Mouse (Mus musculus) left cerebral cortex, postnatal 4 days (tissue): Measurements from ENCODE around the gene Fam213a. TPM values are rescaled to one million over a fixed set of nuclear protein-coding genes. Genes with fewer than 3 reads are reported as not detected.

Experiments
- DNase-seq: peaks from one replicate; pipeline ENCODE4 v3.0.0-alpha.2; 2022
- intact Hi-C: fragments of 180-260 bp; cut with DNase I; formaldehyde crosslinking; loops from one replicate; pipeline ENCODE4 v1.15.1; 2025
- total RNA-seq, 2 experiments: library from RNA; stranded (reverse); gene quantifications; 2 replicates each; pipeline ENCODE4 v1.2.3; 2021

Fam213a gene
- total RNA-seq, 2 experiments from 2014 or later: 88.0 to 105 TPM

- intact Hi-C loops: no loop called here
- no peak for DNase-seq
Measured at GRCm38 (mm10) chr14:41006263-41006662, 7.3 kb downstream of the Fam213a start.

- intact Hi-C loops: no loop called here
Measured at GRCm38 (mm10) chr14:41005716-41006115, 7.9 kb downstream of the Fam213a start.

GRCm38 (mm10) chr14:41004201-41005141 lies 9.1 kb downstream of the Fam213a start:
- peak; percentile 50 for DNase-seq
- intact Hi-C loops: no loop called here

More at GRCm38 (mm10) chr14:41005716-41006115, 7.9 kb downstream of the Fam213a start:
- DNase-seq: no peak

DNA sequence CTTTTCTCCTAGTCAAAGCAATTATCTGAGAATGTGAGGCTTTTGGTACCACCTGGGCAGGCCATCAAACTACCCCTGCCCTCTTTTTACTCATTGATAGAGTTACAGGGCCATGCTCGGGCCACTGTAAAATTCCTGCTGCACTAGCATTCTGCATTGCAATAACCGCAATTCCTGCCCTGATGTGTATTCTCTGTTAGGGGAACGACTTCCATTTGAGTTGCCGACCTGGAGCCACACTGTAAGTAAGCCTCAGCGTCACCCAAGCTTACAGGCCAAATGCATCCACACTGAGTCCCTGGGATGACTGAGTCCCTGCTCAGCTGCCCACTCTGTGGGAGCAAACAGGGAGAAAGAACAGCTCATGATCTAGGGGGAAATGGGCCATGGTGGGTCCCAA lies 12.0 kb downstream of the Fam213a start:
- no peak for DNase-seq
- intact Hi-C loops: no loop called here

- DNase-seq: no peak
- intact Hi-C loops: no loop called here
Measured at GRCm38 (mm10) chr14:41000801-41001200, 12.8 kb downstream of the Fam213a start.

DNA sequence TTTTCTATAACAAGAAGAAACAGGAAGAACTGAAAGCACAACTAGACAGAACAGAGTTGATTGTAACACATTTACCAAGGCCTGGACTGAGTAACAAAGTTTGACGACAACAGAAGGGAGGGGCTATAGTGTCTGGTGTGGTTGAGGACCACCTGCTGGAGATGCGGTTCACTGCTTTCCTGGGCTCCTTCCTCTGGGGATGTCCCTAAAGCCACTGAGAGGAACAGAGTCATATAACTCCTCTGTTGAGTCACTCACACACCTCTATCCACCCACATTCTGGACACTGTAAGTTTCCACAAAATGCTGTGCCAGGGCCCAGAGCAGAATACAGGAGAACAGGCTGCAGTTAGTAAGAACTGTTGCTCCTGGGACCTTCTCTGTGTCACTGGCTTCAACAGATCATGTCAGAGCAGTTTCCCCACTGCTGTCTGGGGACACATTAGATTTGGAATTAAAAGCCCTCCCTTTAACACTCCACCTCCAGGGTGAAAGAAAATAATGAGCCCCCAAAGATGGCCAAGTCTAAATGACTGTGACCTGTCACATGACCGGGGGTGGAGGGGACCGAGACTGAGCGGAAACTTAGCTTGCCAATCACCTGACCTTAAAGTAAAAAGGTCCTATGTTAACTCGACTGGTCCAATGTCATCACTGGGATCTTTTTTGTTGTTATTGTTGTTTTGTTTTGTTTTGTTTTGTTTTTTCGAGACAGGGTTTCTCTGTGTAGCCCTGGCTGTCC lies 13.5 kb downstream of the Fam213a start:
- intact Hi-C loops: no loop called here
- DNase-seq: no peak

DNA sequence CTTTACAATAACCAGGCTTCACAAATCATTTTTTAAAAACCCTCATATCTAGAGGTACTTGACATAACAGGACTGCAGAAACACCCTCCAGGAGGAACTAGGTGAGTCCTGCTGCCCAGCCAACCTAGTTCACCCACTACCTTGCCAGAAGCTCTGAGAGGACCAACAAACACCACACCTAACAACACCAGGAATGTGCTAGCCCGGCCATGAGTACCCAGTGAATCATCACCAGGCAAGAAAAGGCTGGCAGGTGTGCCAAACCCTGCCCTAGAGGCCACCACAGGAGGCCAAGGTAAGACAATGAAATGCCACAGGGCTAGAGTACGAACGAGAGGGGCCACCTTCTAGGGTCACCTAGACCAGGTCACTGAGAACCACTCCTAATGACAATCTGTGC lies 17.4 kb downstream of the Fam213a start:
- intact Hi-C loops: no loop called here
- DNase-seq: no peak

DNA sequence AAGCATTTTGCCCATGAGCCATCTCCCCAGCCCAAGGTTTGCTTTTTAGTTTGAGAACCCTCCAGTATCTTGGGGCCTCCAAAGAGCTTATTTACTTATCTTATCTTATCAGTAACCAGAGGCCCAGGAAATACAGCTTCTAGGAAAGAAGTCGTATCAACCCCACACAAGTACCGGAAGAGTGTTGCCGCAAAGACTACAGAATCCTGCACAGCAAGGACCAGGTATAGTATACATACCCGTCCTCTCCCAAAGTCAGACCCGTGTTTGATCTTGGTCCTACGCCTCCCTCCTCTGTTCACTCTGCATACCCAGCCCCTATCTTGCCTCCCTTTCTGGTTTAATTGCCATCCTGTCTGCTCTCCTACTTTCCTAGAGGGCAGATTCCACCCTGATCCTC lies 21.1 kb downstream of the Fam213a start:
- intact Hi-C loops: no loop called here
- DNase-seq: no peak

- DNase-seq: no peak
- intact Hi-C loops: no loop called here
Measured at GRCm38 (mm10) chr14:40988780-40989179, 24.8 kb downstream of the Fam213a start.

DNA sequence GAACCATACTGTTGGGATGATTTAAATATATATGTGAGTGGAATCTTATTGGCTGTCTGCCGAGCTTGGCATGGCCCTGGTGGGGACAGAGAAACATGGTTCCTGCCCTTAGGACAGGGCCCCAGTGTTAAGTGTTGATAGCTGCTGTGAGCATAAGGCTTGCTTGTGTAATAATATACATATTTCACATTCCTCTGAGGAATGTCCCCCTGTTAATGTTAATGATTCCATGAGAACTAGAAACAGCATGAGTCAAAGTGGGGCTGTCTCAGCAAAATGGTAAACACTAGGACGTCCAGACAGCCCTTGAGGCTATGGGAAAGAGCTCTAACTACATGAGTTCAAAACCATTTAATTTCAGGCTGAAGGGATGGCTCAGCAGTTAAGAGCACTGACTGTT lies 26.4 kb downstream of the Fam213a start:
- DNase-seq: no peak
- intact Hi-C loops: no loop called here

GRCm38 (mm10) chr14:40985635-40986034 lies 28.0 kb downstream of the Fam213a start:
- DNase-seq: no peak
- intact Hi-C loops: no loop called here

DNA sequence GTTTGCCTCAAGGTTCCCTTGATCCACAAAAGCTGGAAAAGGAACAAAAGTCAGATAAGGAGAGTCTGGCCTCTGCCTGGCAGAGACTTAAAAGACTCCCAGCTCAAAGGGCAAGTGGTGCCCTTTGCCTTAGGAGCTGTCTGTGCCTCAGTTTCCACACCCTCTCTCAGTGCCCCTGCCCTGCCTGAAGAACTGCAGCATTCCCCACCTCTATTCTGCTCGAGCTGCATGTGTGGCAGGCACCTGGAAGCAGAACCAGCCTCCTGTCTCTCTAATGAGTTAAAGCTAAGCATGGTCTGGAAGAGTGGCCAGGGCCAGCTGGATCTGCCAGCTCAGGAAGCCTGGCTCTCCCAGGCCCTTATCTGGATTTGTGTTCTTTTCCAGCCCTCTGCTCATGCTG lies 33.9 kb downstream of the Fam213a start:
- intact Hi-C loops: loop anchor here (5.0 kb wide), 1 partner anchor 53 kb away; no protein-coding TSS in a partner anchor
- no peak for DNase-seq

DNA sequence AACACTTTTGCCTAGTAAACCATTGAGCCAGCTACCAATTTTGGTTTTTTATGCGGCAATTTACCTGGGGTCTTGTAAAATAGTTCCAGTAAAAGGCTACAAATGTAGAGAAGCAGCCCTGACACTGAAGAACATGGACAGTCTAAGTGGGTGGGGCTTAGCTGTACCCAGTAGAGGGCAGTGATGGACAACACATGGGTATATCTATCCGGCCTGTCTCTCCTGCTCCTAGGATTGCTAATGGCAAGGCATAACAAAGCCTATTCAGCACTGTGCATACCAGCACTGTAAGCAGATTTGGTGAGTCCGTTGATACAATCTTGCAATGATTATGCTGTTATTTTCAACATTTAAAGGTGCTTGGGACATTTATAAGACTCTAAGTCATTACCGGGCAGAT lies 34.6 kb downstream of the Fam213a start:
- DNase-seq: peak; percentile 49
- intact Hi-C loops: loop anchor here (5.0 kb wide), 1 partner anchor 53 kb away; no protein-coding TSS in a partner anchor

GRCm38 (mm10) chr14:40975127-40975721 lies 38.4 kb downstream of the Fam213a start:
- intact Hi-C loops: loop anchor here (5.0 kb wide), 1 partner anchor 57 kb away; no protein-coding TSS in a partner anchor
- DNase-seq: peak; percentile 72

DNA sequence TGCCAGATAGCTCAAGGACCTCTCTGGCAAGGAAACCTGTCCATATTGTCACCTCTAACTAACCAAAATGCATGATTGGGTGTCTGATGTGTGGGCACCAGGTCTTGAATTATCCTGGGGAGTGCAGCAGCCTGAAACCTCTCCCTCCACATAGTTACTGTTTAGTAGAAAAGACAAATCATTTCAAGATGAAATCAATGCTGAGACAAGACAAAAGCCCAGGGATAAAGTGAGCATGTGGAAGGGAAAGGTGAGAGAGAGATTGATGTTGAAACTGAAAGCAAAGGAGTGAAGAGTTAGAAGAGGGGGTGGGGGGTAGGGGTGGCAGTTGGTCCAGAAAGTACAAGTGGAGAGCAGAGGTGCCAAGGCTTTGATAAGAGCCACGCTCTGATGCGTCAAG lies 45.5 kb downstream of the Fam213a start:
- no peak for DNase-seq
- intact Hi-C loops: no loop called here

DNA sequence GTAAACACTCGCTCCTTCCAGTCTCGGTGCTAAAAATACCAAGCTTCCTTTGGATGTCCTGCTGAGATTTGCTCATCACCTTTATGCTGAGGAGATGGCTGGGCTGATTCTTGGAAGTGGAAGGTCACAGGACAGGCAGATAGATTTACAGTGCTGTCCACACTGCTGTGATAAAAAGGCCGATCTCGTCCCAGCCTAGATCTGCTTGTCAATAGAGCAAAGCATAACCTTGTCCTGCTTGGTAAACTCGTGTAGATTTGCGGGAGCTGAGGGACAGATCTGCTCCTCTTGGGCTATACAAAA lies 46.0 kb downstream of the Fam213a start:
- DNase-seq: no peak
- intact Hi-C loops: no loop called here

GRCm38 (mm10) chr14:40966862-40967597 lies 46.6 kb downstream of the Fam213a start:
- peak; percentile 98 for DNase-seq
- intact Hi-C loops: no loop called here

- no peak for DNase-seq
- intact Hi-C loops: no loop called here
Measured at GRCm38 (mm10) chr14:40966392-40966861, 47.2 kb downstream of the Fam213a start, which contains the start of gene Tspan14. Tspan14 (minus strand) TSS chr14:40966807.

DNA sequence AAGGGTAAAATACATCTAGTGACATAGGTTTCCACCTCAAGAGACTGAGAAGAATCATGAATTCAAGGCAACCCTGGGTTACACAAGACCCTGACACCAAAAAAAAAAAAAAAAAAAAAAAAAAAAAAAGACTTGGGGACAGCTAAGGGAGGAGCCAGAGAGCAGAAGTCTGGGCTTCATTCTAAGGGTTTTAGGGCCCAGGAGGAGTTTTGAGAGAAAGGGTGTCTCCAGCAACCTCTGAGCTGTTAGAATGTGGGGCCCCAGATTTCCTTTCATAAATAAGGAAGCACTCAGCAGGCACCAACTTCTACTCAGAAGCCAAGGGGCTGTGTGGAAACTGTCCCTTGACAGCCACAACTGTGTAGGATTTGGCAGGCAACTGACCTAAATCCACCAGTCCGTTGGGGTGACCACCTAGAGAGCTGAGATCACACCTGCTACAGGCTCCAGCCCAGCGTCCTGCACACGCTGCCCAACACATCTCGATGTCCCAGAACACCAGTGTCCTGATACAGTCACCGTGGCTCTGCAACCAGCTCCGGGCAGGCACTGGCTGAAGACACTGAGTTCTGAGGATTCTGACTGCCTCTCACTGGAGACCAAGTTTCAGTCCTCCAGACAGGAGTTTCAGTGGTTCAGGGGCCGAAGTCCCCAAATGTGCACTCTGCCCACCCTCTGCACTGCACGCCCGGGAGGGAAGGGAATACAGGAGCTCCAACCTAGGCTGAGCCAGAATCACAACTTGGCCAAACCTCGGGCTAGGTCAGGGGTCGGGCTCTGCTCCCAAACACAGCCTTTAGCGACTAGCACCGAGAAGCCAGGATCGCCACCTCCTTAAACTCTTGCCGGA lies 47.9 kb downstream of the Fam213a start:
- DNase-seq: no peak
- intact Hi-C loops: no loop called here

DNA sequence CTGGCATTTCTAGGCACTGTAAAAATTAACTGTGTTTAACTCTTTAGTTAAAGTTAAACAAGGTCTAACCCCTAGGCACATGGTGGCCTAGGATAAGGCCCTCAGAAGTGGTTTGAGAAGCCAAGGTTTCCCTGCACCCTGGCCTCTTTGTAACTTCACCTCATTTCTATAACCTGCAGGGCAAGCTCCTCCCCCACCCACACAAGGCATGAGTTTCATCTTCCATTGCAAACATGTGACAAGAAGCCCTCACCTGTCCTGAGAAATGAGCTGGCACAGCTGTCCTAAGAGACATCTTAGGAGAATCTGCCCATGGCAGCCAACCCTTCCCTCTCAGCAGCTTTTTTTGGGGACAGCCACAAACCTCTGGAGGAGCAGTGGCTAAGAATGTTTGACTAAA lies 48.7 kb downstream of the Fam213a start:
- intact Hi-C loops: no loop called here
- no peak for DNase-seq
